Mouse (Mus musculus): Measurements from ENCODE around the gene Gm17416.

Gm17416 gene

GRCm38 (mm10) chr2:152569038-152569437 lies at the start of gene Gm17416:
Gm17416 (plus strand) TSS chr2:152569338.
- no peak for DNase-seq (ENCODE audit: low spot score)

GRCm38 (mm10) chr2:152539944-152540710 lies 29.0 kb upstream of the Gm17416 start, which contains the start of gene Defb29:
Defb29 (minus strand) TSS chr2:152540098.
- no peak for DNase-seq (ENCODE audit: low spot score)

- DNase-seq (ENCODE audit: low spot score): no peak
Measured at GRCm38 (mm10) chr2:152541979-152542378, 27.2 kb upstream of the Gm17416 start.

GRCm38 (mm10) chr2:152542897-152543296 lies 26.2 kb upstream of the Gm17416 start:
- DNase-seq (ENCODE audit: low spot score): no peak

- DNase-seq (ENCODE audit: low spot score): no peak
Measured at GRCm38 (mm10) chr2:152543478-152543877, 25.7 kb upstream of the Gm17416 start.

GRCm38 (mm10) chr2:152544691-152545090 lies 24.4 kb upstream of the Gm17416 start:
- DNase-seq (ENCODE audit: low spot score): no peak

- no peak for DNase-seq (ENCODE audit: low spot score)
Measured at GRCm38 (mm10) chr2:152548124-152548523, 21.0 kb upstream of the Gm17416 start.

GRCm38 (mm10) chr2:152553774-152554423 lies 15.2 kb upstream of the Gm17416 start:
- no peak for DNase-seq (ENCODE audit: low spot score)

- no peak for DNase-seq (ENCODE audit: low spot score)
Measured at GRCm38 (mm10) chr2:152556655-152557054, 12.5 kb upstream of the Gm17416 start.

- DNase-seq (ENCODE audit: low spot score): no peak
Measured at GRCm38 (mm10) chr2:152569881-152570280, 743 bp downstream of the Gm17416 start.

GRCm38 (mm10) chr2:152570313-152570712 lies 1.2 kb downstream of the Gm17416 start:
- no peak for DNase-seq (ENCODE audit: low spot score)

GRCm38 (mm10) chr2:152572114-152572794 lies 3.1 kb downstream of the Gm17416 start, which contains the start of gene Defb21:
Defb21 (plus strand) TSS chr2:152572744.
- no peak for DNase-seq (ENCODE audit: low spot score)

GRCm38 (mm10) chr2:152573484-152573883 lies 4.3 kb downstream of the Gm17416 start:
- DNase-seq (ENCODE audit: low spot score): no peak

GRCm38 (mm10) chr2:152580107-152580506 lies 11.0 kb downstream of the Gm17416 start, which contains the start of gene Defb19:
Defb19 (minus strand) TSS chr2:152580312.
- no peak for DNase-seq (ENCODE audit: low spot score)

- DNase-seq (ENCODE audit: low spot score): no peak
Measured at GRCm38 (mm10) chr2:152580612-152581011, 11.5 kb downstream of the Gm17416 start.

- DNase-seq (ENCODE audit: low spot score): no peak
Measured at GRCm38 (mm10) chr2:152586926-152587560, 17.9 kb downstream of the Gm17416 start.

- no peak for DNase-seq (ENCODE audit: low spot score)
Measured at GRCm38 (mm10) chr2:152588450-152588849, 19.3 kb downstream of the Gm17416 start.

- DNase-seq (ENCODE audit: low spot score): no peak
Measured at GRCm38 (mm10) chr2:152589021-152589420, 19.9 kb downstream of the Gm17416 start.

- DNase-seq (ENCODE audit: low spot score): no peak
Measured at GRCm38 (mm10) chr2:152599299-152599698, 30.2 kb downstream of the Gm17416 start, which contains the start of gene Defb45. Defb45 (minus strand) TSS chr2:152599399.

- no peak for DNase-seq (ENCODE audit: low spot score)
Measured at GRCm38 (mm10) chr2:152600076-152600475, 30.9 kb downstream of the Gm17416 start.

- DNase-seq (ENCODE audit: low spot score): no peak
Measured at GRCm38 (mm10) chr2:152601275-152601960, 32.3 kb downstream of the Gm17416 start.

All from c-Kit-positive CD71-positive TER-119-positive erythroid progenitor cells, embryonic 14.5 days (primary cell).